ENCODE assay signal across 9 mouse cellular contexts in the genomic region with DNA sequence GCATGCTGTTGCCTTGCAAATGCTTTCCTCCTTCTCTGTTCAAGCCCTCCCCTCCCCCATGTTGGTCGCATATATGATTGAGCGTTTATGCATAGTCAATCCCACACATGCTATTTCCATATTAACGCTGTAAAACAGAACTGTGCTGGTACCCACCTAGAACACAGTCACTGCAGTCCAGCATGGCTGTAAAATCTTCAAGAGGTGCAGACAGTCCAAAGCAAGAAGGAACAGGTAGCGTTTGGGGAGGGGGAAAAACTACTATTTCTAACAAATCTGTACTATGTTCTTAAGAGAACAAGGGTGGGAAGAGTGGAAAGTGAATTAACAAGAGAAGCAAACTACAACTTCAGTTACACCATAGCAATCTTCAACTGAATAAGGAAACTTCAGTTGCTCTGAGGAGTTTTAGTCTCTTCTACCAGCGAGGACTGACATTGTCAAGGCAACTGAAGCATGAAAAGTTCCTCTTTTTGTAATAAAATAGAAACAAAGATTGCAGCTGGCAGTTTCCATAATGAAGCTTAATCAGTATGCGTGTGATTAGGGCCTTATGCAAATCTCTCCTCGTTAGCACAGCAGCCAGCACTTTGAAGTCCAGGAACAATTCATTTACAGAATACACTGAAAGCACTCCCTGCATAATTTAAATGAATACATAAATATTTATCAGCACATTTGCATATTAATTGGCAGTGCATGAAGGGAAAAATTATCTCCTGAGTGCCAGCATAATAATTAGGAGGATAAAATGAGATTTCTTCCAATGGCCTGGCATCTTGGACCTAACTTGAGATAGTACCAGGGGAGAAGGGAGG.
DNase-seq lines count a peak whose midpoint lies in the region; ATAC-seq and TF ChIP-seq lines count a peak whose summit lies in the region.
"Had no signal": no experiment of that assay in that cellular context is flagged by ENCODE, and none has a peak within 500 bp of the region (broad histone marks: within the 10 kb centered on the region; RNA-seq: fewer than 3 reads in every experiment).

No protein-coding gene starts in this region.

- peak; percentile 89 for ATAC-seq in common myeloid progenitor, adult 5-6 weeks (replicated peaks; ENCODE audit: low read depth, poor library complexity, severe bottlenecking)
- peak; percentile 95 for ATAC-seq in neural tube, embryonic 12.5 days (ENCODE audit: low FRiP score, low read depth)

- H3K4me2 ChIP-seq in neural tube, embryonic 12.5 days (replicated peaks) = peak overlapping the region; percentile 45

- H3K4me1 ChIP-seq in neural tube, embryonic 12.5 days = peaks cover 21% of the 10 kb centered on the region; the same call in 1 of the 2 replicates
- no peaks in the 10 kb centered on the region for H3K4me1 ChIP-seq in thymus, adult 2 months (replicated peaks; ENCODE audit: control insufficient read depth, insufficient read depth, low read length)

- no peak for TF ChIP-seq POLR2A in thymus, adult 2 months (IDR thresholded peaks at IDR 0.05; ENCODE audit: control insufficient read depth, extremely low read depth, insufficient read depth, low read length, poor library complexity)

- 0 out of 2 replicates have a peak overlapping the region, but pooled peaks have one; percentile 33 for H3K27ac ChIP-seq in neural tube, embryonic 12.5 days
- H3K27ac ChIP-seq in thymus, adult 2 months (ENCODE audit: control insufficient read depth, insufficient read depth, low read length) = no peak overlapping the region

- TF ChIP-seq CTCF in thymus, adult 2 months (IDR thresholded peaks at IDR 0.05; ENCODE audit: borderline replicate concordance, control insufficient read depth, extremely low read depth, insufficient read depth, low read length, poor library complexity) = no peak

- H3K27me3 ChIP-seq in neural tube, embryonic 12.5 days (replicated peaks) = no peaks in the 10 kb centered on the region
- no peaks in the 10 kb centered on the region for H3K27me3 ChIP-seq in thymus, adult 2 months (ENCODE audit: control insufficient read depth, insufficient read depth, low read length)

- no peaks in the 10 kb centered on the region for H3K36me3 ChIP-seq in neural tube, embryonic 12.5 days
- H3K36me3 ChIP-seq in thymus, adult 2 months (ENCODE audit: control insufficient read depth, insufficient read depth, low read length) = no peaks in the 10 kb centered on the region

- DNase-seq in MEL-GATA-1-ER (ENCODE audit: extremely low read depth, low read depth) = peak; percentile 59
- DNase-seq in layer of hippocampus, adult 8-10 months (ENCODE audit: low spot score in 2 of 2) = peak; percentile 34 to 70
- no peak for DNase-seq in kidney, adult 11 months
- no peak for DNase-seq in gastrocnemius, postnatal 36 days
- no peak for DNase-seq in lung, postnatal 14 days
- DNase-seq in thymus, adult 2 months = no peak
- DNase-seq: adrenal gland, postnatal 14 days had no signal

- H3K4me3 ChIP-seq in neural tube, embryonic 12.5 days = peak overlapping the region; percentile 7; the same call in 1 of the 2 replicates
- H3K4me3 ChIP-seq in thymus, adult 2 months (ENCODE audit: control insufficient read depth, insufficient read depth, low read length) = no peak overlapping the region

- no peak overlapping the region for H3K9ac ChIP-seq in neural tube, embryonic 12.5 days

- intact Hi-C loops in gastrocnemius, postnatal 36 days (cut with DNase I) = no loop called here

- WGBS in neural tube, embryonic 12.5 days = 31% methylated on average over 7 of the region's 7 CpGs
- WGBS in thymus, adult 2 months = 34% methylated on average over 7 of the region's 7 CpGs

- no peaks in the 10 kb centered on the region for H3K9me3 ChIP-seq in neural tube, embryonic 12.5 days

Comparison
In these comparisons a context has a peak if more than half of its experiments do, and no peak if none do; other contexts are left out.
1. DNase-seq: peak in MEL-GATA-1-ER (single experiment) and layer of hippocampus, adult 8-10 months (2 of 2); none in kidney, adult 11 months (single experiment), gastrocnemius, postnatal 36 days (0 of 2), lung, postnatal 14 days (single experiment) and thymus, adult 2 months (single experiment).